In the genomic region with DNA sequence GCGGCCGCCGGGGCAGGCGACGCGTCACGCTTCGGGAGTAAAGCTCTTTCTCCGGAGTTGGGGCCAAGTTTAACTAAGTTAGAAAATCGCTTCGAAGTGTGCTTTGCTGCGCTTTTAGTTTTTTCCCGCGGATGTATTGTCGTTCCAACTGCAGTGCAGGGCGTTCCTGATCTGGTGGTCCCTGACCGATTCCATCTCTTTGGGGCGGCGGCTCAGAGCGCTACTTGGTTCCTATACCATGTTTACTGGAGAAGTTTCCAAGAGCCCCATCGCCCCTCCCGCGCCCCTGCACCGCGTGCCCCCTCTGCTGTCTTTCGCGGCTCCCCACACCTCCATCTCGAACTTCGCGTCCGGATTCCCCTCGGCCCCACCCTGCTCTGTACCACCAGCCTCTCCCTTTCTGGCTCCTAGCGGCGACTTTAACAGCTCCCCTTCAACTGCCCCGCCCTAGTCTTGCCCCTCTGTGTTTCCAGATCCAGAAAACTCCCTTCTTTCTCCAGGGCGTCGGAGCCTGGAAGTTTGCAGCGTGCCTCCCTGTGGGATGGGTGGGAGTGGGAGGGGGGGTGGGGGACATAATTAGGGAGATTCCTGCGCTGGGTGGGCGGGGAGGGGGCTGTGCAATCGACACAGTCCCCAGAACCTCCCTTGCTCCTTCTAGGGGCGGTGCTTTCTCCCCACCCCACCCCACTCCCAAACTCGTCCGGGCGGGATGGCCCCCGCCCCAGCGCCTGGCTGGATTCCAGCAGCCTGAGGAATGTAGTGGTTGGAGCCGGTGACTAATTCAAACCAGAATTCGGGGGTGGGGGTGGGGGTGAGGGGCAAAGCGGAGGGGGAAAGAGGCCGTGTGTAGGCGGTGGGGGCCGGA, we compare ENCODE assay signal across 8 mouse cellular contexts. TPM values are rescaled to one million over a fixed set of nuclear protein-coding genes. Genes with fewer than 3 reads are reported as not detected.
DNase-seq lines count a peak whose midpoint lies in the region; ATAC-seq lines count a peak whose summit lies in the region.

No protein-coding gene starts in this region.

- H3K9me3 ChIP-seq in forebrain, embryonic 12.5 days: no peaks in the 10 kb centered on the region
- H3K9me3 ChIP-seq in limb, embryonic 11.5 days (ENCODE audit: control insufficient read depth, low read length): no peaks in the 10 kb centered on the region
- no peaks in the 10 kb centered on the region for H3K9me3 ChIP-seq in midbrain, embryonic 12.5 days

- peak; percentile 73 to 75 for DNase-seq in B cell, adult 2 months
- peak; percentile 96 for DNase-seq in ZHBTc4 (ENCODE audit: low read depth, low spot score)
- DNase-seq in heart, postnatal 36 days: peak; percentile 92 to 94
- peak; percentile 89 for DNase-seq in limb, embryonic 11.5 days (ENCODE audit: low spot score)
- peak; percentile 91 for DNase-seq in testis, postnatal 10 days (ENCODE audit: low spot score)

- peaks cover 42% of the 10 kb centered on the region for H3K27me3 ChIP-seq in forebrain, embryonic 12.5 days
- 0 out of 2 replicates have a peak, but pooled peaks cover 6% of the 10 kb centered on the region for H3K27me3 ChIP-seq in limb, embryonic 11.5 days (ENCODE audit: control insufficient read depth, insufficient read depth, low read length)
- peaks cover 53% of the 10 kb centered on the region for H3K27me3 ChIP-seq in midbrain, embryonic 12.5 days

- peak overlapping the region; percentile 64 for H3K9ac ChIP-seq in forebrain, embryonic 12.5 days
- peak overlapping the region; percentile 78 for H3K9ac ChIP-seq in limb, embryonic 11.5 days (ENCODE audit: low read length)
- H3K9ac ChIP-seq in midbrain, embryonic 12.5 days (replicated peaks): peak overlapping the region; percentile 62

- peak overlapping the region; percentile 96 for H3K4me2 ChIP-seq in forebrain, embryonic 12.5 days
- H3K4me2 ChIP-seq in limb, embryonic 11.5 days (ENCODE audit: low read depth, severe bottlenecking): peak overlapping the region; percentile 91
- H3K4me2 ChIP-seq in midbrain, embryonic 12.5 days (replicated peaks): peak overlapping the region; percentile 95

- WGBS in forebrain, embryonic 12.5 days: under 1% methylated on average over 51 of the region's 53 CpGs
- under 1% methylated on average over 53 of the region's 53 CpGs for WGBS in limb, embryonic 11.5 days
- WGBS in midbrain, embryonic 12.5 days: under 1% methylated on average over 53 of the region's 53 CpGs

- peaks cover 43% of the 10 kb centered on the region for H3K4me1 ChIP-seq in forebrain, embryonic 12.5 days
- peaks cover 32% of the 10 kb centered on the region for H3K4me1 ChIP-seq in limb, embryonic 11.5 days (ENCODE audit: control insufficient read depth, insufficient read depth, low read length)
- peaks cover 35% of the 10 kb centered on the region for H3K4me1 ChIP-seq in midbrain, embryonic 12.5 days

- ATAC-seq in forebrain, embryonic 12.5 days (ENCODE audit: low FRiP score): peak; percentile 63
- ATAC-seq in limb, embryonic 11.5 days (ENCODE audit: insufficient number of reproducible peaks, low FRiP score, low TSS enrichment, low read depth): peak; percentile 92
- ATAC-seq in midbrain, embryonic 12.5 days (ENCODE audit: low FRiP score, low read depth): peak; percentile 69
- no peak for ATAC-seq in erythroid progenitor cell, adult 5-6 weeks (replicated peaks; ENCODE audit: low FRiP score, poor library complexity, severe bottlenecking)

- H3K4me3 ChIP-seq in forebrain, embryonic 12.5 days (replicated peaks): peak overlapping the region; percentile 55
- peak overlapping the region; percentile 78 for H3K4me3 ChIP-seq in limb, embryonic 11.5 days (ENCODE audit: low read depth, low read length)
- H3K4me3 ChIP-seq in midbrain, embryonic 12.5 days: peak overlapping the region; percentile 53

- no peaks in the 10 kb centered on the region for H3K36me3 ChIP-seq in forebrain, embryonic 12.5 days (replicated peaks)
- no peaks in the 10 kb centered on the region for H3K36me3 ChIP-seq in limb, embryonic 11.5 days (ENCODE audit: control insufficient read depth, insufficient read depth, low read length)
- H3K36me3 ChIP-seq in midbrain, embryonic 12.5 days: no peaks in the 10 kb centered on the region

- intact Hi-C loops in heart, postnatal 36 days (cut with DNase I): loop anchor here (5.0 kb wide), 1 partner anchor 43 kb away; no protein-coding TSS in a partner anchor

- no peak overlapping the region for H3K27ac ChIP-seq in forebrain, embryonic 12.5 days
- H3K27ac ChIP-seq in limb, embryonic 11.5 days (replicated peaks; ENCODE audit: low read depth, low read length): peak overlapping the region; percentile 83
- H3K27ac ChIP-seq in midbrain, embryonic 12.5 days (replicated peaks): 0 out of 2 replicates have a peak overlapping the region, but pooled peaks have one; percentile 15

RNA-seq across cellular contexts. Expression of gene Ahnak, which starts 0.7 kb away (rescaled TPM):
- 6.4 and 8.5 TPM in 2 replicates for polyA plus RNA-seq in forebrain, embryonic 12.5 days (2016; fragmentation: Nextera tagmentation; extraction: Ambion mirVana)
- 100 to 1,000 TPM; 362 to 377 TPM for total RNA-seq in heart, postnatal 36 days (2021)
- 7.7 and 8.9 TPM in 2 replicates for polyA plus RNA-seq in limb, embryonic 11.5 days (2014; fragmentation: Nextera tagmentation; extraction: Ambion mirVana)
- 7.6 and 12.2 TPM in 2 replicates for polyA plus RNA-seq in midbrain, embryonic 12.5 days (2016; fragmentation: Nextera tagmentation; extraction: Ambion mirVana)
- total RNA-seq in erythroid progenitor cell, adult 5-6 weeks (2015; ENCODE audit: low replicate concordance): 13.0 and 13.8 TPM in 2 replicates
- total RNA-seq in erythroid progenitor cell, adult 5-6 weeks (2017; ENCODE audit: low replicate concordance): 13.3 and 15.7 TPM in 2 replicates

RNA-seq across cellular contexts. Expression of gene Eef1g, which starts 23.0 kb away (rescaled TPM):
- polyA plus RNA-seq in forebrain, embryonic 12.5 days (2016; fragmentation: Nextera tagmentation; extraction: Ambion mirVana): 365 and 373 TPM in 2 replicates
- total RNA-seq in heart, postnatal 36 days (2021): 100 to 1,000 TPM; 246 to 250 TPM
- polyA plus RNA-seq in limb, embryonic 11.5 days (2014; fragmentation: Nextera tagmentation; extraction: Ambion mirVana): 567 and 588 TPM in 2 replicates
- 338 and 351 TPM in 2 replicates for polyA plus RNA-seq in midbrain, embryonic 12.5 days (2016; fragmentation: Nextera tagmentation; extraction: Ambion mirVana)
- 198 and 228 TPM in 2 replicates for total RNA-seq in erythroid progenitor cell, adult 5-6 weeks (2015; ENCODE audit: low replicate concordance)
- 92.0 and 153 TPM in 2 replicates for total RNA-seq in erythroid progenitor cell, adult 5-6 weeks (2017; ENCODE audit: low replicate concordance)

RNA-seq across cellular contexts. Expression of gene Tut1, which starts 36.2 kb away (rescaled TPM):
- 36.9 and 37.0 TPM in 2 replicates for polyA plus RNA-seq in forebrain, embryonic 12.5 days (2016; fragmentation: Nextera tagmentation; extraction: Ambion mirVana)
- 1 to 10 TPM; 8.1 to 8.9 TPM for total RNA-seq in heart, postnatal 36 days (2021)
- polyA plus RNA-seq in limb, embryonic 11.5 days (2014; fragmentation: Nextera tagmentation; extraction: Ambion mirVana): 33.2 and 35.2 TPM in 2 replicates
- polyA plus RNA-seq in midbrain, embryonic 12.5 days (2016; fragmentation: Nextera tagmentation; extraction: Ambion mirVana): 34.0 and 34.2 TPM in 2 replicates
- total RNA-seq in erythroid progenitor cell, adult 5-6 weeks (2015; ENCODE audit: low replicate concordance): 0.84 and 3.2 TPM in 2 replicates
- 3.7 and 4.4 TPM in 2 replicates for total RNA-seq in erythroid progenitor cell, adult 5-6 weeks (2017; ENCODE audit: low replicate concordance)

RNA-seq across cellular contexts. Expression of gene Mta2, which starts 48.1 kb away (rescaled TPM):
- polyA plus RNA-seq in forebrain, embryonic 12.5 days (2016; fragmentation: Nextera tagmentation; extraction: Ambion mirVana): 193 and 206 TPM in 2 replicates
- 10 to 100 TPM; 33.2 to 38.5 TPM for total RNA-seq in heart, postnatal 36 days (2021)
- 58.5 and 62.0 TPM in 2 replicates for polyA plus RNA-seq in limb, embryonic 11.5 days (2014; fragmentation: Nextera tagmentation; extraction: Ambion mirVana)
- polyA plus RNA-seq in midbrain, embryonic 12.5 days (2016; fragmentation: Nextera tagmentation; extraction: Ambion mirVana): 189 and 192 TPM in 2 replicates
- 59.9 and 70.3 TPM in 2 replicates for total RNA-seq in erythroid progenitor cell, adult 5-6 weeks (2015; ENCODE audit: low replicate concordance)
- total RNA-seq in erythroid progenitor cell, adult 5-6 weeks (2017; ENCODE audit: low replicate concordance): 84.2 and 125 TPM in 2 replicates
